Mouse (Mus musculus): ENCODE results near the gene Slc6a6.
A peak's percentile ranks its signal among the peaks of the same experiment; 100 is the strongest.

- TF ChIP-seq POLR2A (IDR thresholded peaks at IDR 0.05; ENCODE audit: extremely low read depth, insufficient read depth, low read length), result no peak
- peak; percentile 36 for TF ChIP-seq CTCF (IDR thresholded peaks at IDR 0.05; ENCODE audit: low read depth, low read length)
Measured at GRCm38 (mm10) chr6:91750976-91751375, 67.1 kb downstream of the Slc6a6 start.
